Mouse (Mus musculus) testis, adult 2 months (tissue): ENCODE data around the gene Fgf6.

Experiments
- CTCF ChIP-seq: fragments of 200-500 bp; IDR thresholded peaks from 2 replicates; pipeline ENCODE4 v1.5.1; 2012; ENCODE audit warnings: low read depth, mild to moderate bottlenecking, inconsistent platforms, low read length, moderate library complexity; ENCODE audit not compliant: control insufficient read depth, insufficient read depth, insufficient replicate concordance
- POLR2A ChIP-seq: fragments of 200-500 bp; IDR thresholded peaks from 2 replicates; pipeline ENCODE4 v1.6.1; 2012; ENCODE audit warnings: low read depth, mild to moderate bottlenecking, inconsistent platforms, low read length, moderate library complexity; ENCODE audit not compliant: control insufficient read depth

- TF ChIP-seq CTCF (no peak), POLR2A (no peak)
Measured at GRCm38 (mm10) chr6:127064815-127065214, 49.4 kb downstream of the Fgf6 start.
